Mouse (Mus musculus) stomach, embryonic 15.5 days (tissue): Measurements from ENCODE around the gene Cog6. TPM values are rescaled to one million over a fixed set of nuclear protein-coding genes. Genes with fewer than 3 reads are reported as not detected.
"Not testable (repeated sequence)": the region's sequence is repeated elsewhere in the genome, so short reads cannot be mapped to it uniquely, and the experiment has no call there.

Source experiments
- ATAC-seq: fragments of 200-750 bp; cut with Nextera tagmentation; 2 replicates; pipeline ENCODE4 v1.8.0; 2017; ENCODE audit warnings: low read depth, moderate number of reproducible peaks, moderate TSS enrichment; ENCODE audit not compliant: insufficient read depth, low FRiP score
- H3K27ac ChIP-seq: fragments of 300-500 bp; sonication (generic); 2 replicates; pipeline ENCODE4 v1.5.1; 2015; ENCODE audit warnings: mild to moderate bottlenecking, inconsistent platforms
- H3K27me3 ChIP-seq: fragments of 300-500 bp; sonication (generic); replicated peaks from 2 replicates; pipeline ENCODE4 v1.6.1; 2015; ENCODE audit warnings: inconsistent platforms
- H3K36me3 ChIP-seq: fragments of 300-500 bp; sonication (generic); 2 replicates; pipeline ENCODE4 v1.6.1; 2015; ENCODE audit warnings: inconsistent platforms
- H3K4me1 ChIP-seq: fragments of 300-500 bp; sonication (generic); 2 replicates; pipeline ENCODE4 v1.6.1; 2015; ENCODE audit warnings: inconsistent platforms
- H3K4me2 ChIP-seq: fragments of 300-500 bp; sonication (generic); 2 replicates; pipeline ENCODE4 v1.6.1; 2015; ENCODE audit warnings: mild to moderate bottlenecking, inconsistent platforms
- H3K4me3 ChIP-seq: fragments of 300-500 bp; sonication (generic); replicated peaks from 2 replicates; pipeline ENCODE4 v1.5.1; 2015; ENCODE audit warnings: inconsistent platforms
- H3K9ac ChIP-seq: fragments of 300-500 bp; sonication (generic); 2 replicates; pipeline ENCODE4 v1.6.1; 2015; ENCODE audit warnings: inconsistent platforms
- H3K9me3 ChIP-seq: fragments of 300-500 bp; sonication (generic); 2 replicates; pipeline ENCODE4 v1.6.1; 2016; ENCODE audit warnings: inconsistent platforms
- WGBS: fragments of 180-500 bp; shearing (Covaris S2); methylation state at CpG from one replicate; pipeline ENCODE4 v1.1.7; 2015; 5-methylcytosine and 5-hydroxymethylcytosine counted together
- polyA plus RNA-seq: library from polyadenylated mRNA; unstranded; fragments of >200 nt; fragmentation: Nextera tagmentation; extraction: Ambion mirVana; gene quantifications from 2 replicates; pipeline ENCODE4 v1.2.1, GENCODE M21; 2015

Cog6 gene
- polyA plus RNA-seq, 1 experiment from 2014 or later: 42.4 TPM

GRCm38 (mm10) chr3:52985508-52985941 lies 31.5 kb downstream of the Cog6 start:
- not testable (repeated sequence) for H3K9me3 ChIP-seq, H3K36me3 ChIP-seq, H3K4me1 ChIP-seq, H3K4me2 ChIP-seq, H3K9ac ChIP-seq, H3K27ac ChIP-seq, H3K4me3 ChIP-seq, H3K27me3 ChIP-seq
- peak; percentile 60; the same call in 1 of the 2 replicates for ATAC-seq
- WGBS: 63% methylated on average over 7 of the region's 7 CpGs

DNA sequence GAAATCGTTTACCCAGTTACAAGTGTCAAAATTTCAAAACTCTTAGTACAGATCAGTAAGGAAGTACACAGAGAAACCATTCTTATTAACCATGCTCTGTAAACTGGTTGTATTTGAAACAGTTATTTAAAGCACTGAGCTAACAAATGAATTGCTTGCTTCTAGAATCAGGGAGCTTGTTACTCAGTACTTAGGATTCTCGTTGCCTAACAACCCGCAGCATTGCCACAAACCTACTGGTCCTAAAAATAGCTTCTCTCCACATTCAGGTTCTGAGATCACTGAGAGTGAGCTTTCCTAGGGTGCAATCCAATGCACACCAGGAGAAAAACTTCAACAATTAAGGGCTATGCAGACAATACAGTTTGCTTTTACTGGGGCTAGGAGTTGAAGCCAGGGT lies 33.3 kb downstream of the Cog6 start:
- no peak overlapping the region for H3K27ac ChIP-seq
- H3K36me3 ChIP-seq: peaks cover 3% of the 10 kb centered on the region; the same call in 1 of the 2 replicates
- H3K9ac ChIP-seq: no peak overlapping the region
- H3K4me2 ChIP-seq: no peak overlapping the region
- ATAC-seq: no peak
- no peaks in the 10 kb centered on the region for H3K27me3 ChIP-seq
- H3K4me3 ChIP-seq: no peak overlapping the region
- H3K4me1 ChIP-seq: no peaks in the 10 kb centered on the region
- WGBS: 81% methylated on average over 3 of the region's 3 CpGs
- no peaks in the 10 kb centered on the region for H3K9me3 ChIP-seq

DNA sequence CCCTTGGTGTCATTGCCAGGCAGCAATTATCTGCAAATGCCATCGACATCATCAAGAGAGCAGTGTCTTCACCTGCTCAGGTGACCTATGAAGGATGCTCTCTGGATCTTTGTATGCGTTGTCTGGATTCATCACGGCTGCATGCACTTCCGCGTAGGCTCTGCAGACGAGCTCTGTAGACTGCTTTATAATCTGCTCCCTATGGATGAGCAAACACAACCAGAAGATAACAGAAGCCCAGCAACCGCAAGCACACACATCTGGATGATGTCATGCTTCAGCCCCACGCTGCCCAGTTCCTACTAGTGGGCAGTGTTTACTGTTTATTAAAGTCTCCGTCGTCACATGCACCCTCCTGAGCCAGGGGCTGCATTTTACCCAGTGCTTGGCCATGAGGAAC lies 34.0 kb downstream of the Cog6 start:
- no peaks in the 10 kb centered on the region for H3K9me3 ChIP-seq
- no peak overlapping the region for H3K4me2 ChIP-seq
- no peaks in the 10 kb centered on the region for H3K27me3 ChIP-seq
- H3K9ac ChIP-seq: no peak overlapping the region
- H3K4me1 ChIP-seq: no peaks in the 10 kb centered on the region
- ATAC-seq: no peak
- H3K4me3 ChIP-seq: no peak overlapping the region
- H3K36me3 ChIP-seq: no peaks in the 10 kb centered on the region
- 78% methylated on average over 10 of the region's 10 CpGs for WGBS
- H3K27ac ChIP-seq: no peak overlapping the region

DNA sequence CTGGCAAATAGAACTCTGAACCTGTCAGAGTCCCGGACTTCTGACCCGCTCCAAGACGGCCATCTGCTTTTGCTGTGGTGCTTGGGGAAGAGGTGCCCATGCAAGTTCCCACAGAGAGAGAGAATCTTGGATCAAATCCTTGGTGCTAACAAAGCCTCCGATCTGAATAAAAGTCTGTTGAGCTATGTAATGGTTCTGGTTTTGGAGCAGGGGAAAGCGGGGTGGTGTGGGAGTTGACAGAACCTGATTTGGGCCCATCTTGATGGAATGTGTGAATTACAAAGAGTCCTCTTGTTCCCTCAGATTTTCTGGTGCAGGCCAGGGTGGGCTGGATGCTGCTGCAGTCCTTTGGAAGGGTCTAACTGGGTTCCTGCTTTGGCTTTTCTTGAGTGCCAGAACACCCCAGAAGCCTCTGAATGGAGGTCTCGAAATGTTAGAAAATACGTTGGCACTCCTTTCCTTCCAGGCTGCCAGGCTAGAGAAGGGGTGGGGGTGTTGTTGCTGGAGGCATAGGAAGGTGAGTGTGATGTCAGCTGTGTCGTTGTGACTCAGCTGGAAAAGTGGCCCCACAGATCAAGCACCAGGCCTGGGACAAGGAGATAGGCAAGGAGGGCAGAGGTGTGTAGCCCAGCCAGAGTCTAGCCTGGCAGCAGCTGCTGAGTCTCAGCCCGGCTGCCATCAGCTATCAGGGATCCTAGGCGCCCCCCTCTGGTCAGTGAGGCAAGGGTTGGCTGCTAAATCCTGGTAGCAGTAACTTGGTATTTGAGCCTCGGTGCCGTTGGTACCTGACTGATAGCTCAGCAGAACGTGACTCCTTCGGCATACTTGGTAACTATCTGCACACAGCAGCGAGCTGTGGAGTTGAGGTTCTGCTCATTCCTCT lies 42.1 kb downstream of the Cog6 start:
- H3K27me3 ChIP-seq: no peaks in the 10 kb centered on the region
- H3K9me3 ChIP-seq: no peaks in the 10 kb centered on the region
- H3K4me2 ChIP-seq: no peak overlapping the region
- no peak overlapping the region for H3K27ac ChIP-seq
- no peaks in the 10 kb centered on the region for H3K4me1 ChIP-seq
- peak; percentile 47; the same call in 1 of the 2 replicates for ATAC-seq
- H3K4me3 ChIP-seq: no peak overlapping the region
- no peaks in the 10 kb centered on the region for H3K36me3 ChIP-seq
- H3K9ac ChIP-seq: no peak overlapping the region
- WGBS: 40% methylated on average over 15 of the region's 15 CpGs

DNA sequence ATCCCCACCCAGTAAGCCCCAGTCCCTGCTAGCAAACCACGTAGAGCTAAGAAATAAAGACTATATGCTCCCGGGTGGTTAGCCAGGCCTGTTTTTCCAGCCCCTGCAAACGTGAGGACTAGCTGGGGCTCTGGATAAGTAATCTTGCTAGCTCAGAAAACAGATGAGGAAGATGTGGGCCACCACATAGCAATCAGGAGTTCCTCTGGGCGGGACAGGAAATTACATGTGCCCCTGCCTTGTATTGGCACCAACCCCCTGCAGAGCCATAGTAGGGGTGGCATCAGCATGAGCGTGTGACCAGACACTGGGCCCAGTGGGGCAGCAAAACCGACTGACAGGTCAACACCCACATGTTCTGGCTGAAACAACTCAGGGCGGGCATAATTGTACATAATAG lies 44.1 kb downstream of the Cog6 start:
- H3K27me3 ChIP-seq: no peaks in the 10 kb centered on the region
- no peaks in the 10 kb centered on the region for H3K9me3 ChIP-seq
- H3K9ac ChIP-seq: no peak overlapping the region
- H3K4me2 ChIP-seq: no peak overlapping the region
- no peaks in the 10 kb centered on the region for H3K4me1 ChIP-seq
- no peak overlapping the region for H3K4me3 ChIP-seq
- H3K27ac ChIP-seq: no peak overlapping the region
- WGBS: 80% methylated on average over 7 of the region's 7 CpGs
- ATAC-seq: no peak
- H3K36me3 ChIP-seq: no peaks in the 10 kb centered on the region

DNA sequence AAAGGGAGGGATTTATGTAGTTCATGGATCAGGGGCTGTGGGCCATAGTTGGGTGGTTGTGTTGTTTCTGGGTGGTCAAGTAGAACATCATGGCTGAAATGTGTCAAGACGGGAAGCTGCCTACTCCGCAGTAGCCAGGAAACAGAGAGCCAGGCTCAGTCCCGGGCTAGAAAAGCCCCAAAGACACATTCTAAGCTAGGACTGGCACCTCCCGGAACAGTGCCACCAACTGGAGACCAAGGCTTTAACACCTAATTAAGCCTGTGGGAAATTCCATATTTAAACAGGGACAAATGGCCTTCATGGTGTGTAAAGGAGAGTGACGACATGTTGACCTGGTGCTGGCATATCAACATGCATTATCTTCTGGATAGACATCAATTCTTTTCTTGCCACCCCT lies 50.0 kb downstream of the Cog6 start:
- no peak overlapping the region for H3K4me3 ChIP-seq
- no peaks in the 10 kb centered on the region for H3K36me3 ChIP-seq
- ATAC-seq: no peak
- no peaks in the 10 kb centered on the region for H3K27me3 ChIP-seq
- no peaks in the 10 kb centered on the region for H3K9me3 ChIP-seq
- no peak overlapping the region for H3K9ac ChIP-seq
- no peak overlapping the region for H3K27ac ChIP-seq
- 87% methylated on average over 5 of the region's 5 CpGs for WGBS
- no peak overlapping the region for H3K4me2 ChIP-seq
- H3K4me1 ChIP-seq: no peaks in the 10 kb centered on the region

GRCm38 (mm10) chr3:52964206-52964605 lies 52.8 kb downstream of the Cog6 start:
- H3K9ac ChIP-seq: no peak overlapping the region
- H3K36me3 ChIP-seq: no peaks in the 10 kb centered on the region
- H3K4me3 ChIP-seq: no peak overlapping the region
- no peak overlapping the region for H3K27ac ChIP-seq
- no peaks in the 10 kb centered on the region for H3K4me1 ChIP-seq
- H3K4me2 ChIP-seq: no peak overlapping the region
- no peaks in the 10 kb centered on the region for H3K9me3 ChIP-seq
- H3K27me3 ChIP-seq: no peaks in the 10 kb centered on the region
- ATAC-seq: no peak
- WGBS: 60% methylated on average over 7 of the region's 7 CpGs

GRCm38 (mm10) chr3:52963441-52963840 lies 53.6 kb downstream of the Cog6 start:
- H3K9me3 ChIP-seq: no peaks in the 10 kb centered on the region
- ATAC-seq: no peak
- no peak overlapping the region for H3K27ac ChIP-seq
- H3K4me1 ChIP-seq: no peaks in the 10 kb centered on the region
- WGBS: 82% methylated on average over 8 of the region's 8 CpGs
- H3K4me3 ChIP-seq: no peak overlapping the region
- no peaks in the 10 kb centered on the region for H3K27me3 ChIP-seq
- H3K9ac ChIP-seq: no peak overlapping the region
- no peak overlapping the region for H3K4me2 ChIP-seq
- no peaks in the 10 kb centered on the region for H3K36me3 ChIP-seq

GRCm38 (mm10) chr3:52962391-52962790 lies 54.6 kb downstream of the Cog6 start:
- WGBS: 91% methylated on average over 14 of the region's 14 CpGs
- Histone ChIP-seq H3K4me1 (no peaks in the 10 kb centered on the region), H3K4me3 (no peak overlapping the region), H3K27ac (no peak overlapping the region), H3K9ac (no peak overlapping the region), H3K9me3 (no peaks in the 10 kb centered on the region), H3K36me3 (no peaks in the 10 kb centered on the region), H3K27me3 (no peaks in the 10 kb centered on the region), H3K4me2 (no peak overlapping the region)
- ATAC-seq: no peak

DNA sequence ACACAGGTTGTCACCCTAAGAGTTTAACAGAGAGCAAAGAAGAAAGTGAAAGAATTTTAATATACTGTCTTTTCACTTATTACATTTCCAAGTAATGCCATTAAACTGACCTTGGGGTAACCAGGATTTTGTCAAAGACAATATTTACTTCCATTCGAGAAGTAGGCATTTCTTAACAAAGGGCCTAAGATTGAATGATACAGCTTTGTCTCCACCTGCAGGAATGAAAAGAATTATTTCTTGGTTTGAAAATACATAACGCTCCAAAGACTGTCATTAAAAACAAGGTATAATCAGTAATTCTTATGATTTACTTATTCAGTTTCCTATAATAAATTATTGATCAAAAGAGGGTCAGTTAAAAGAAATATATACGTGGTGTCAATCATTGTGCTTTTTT lies 55.4 kb downstream of the Cog6 start:
- no peak for ATAC-seq
- WGBS: 55% methylated on average over 3 of the region's 3 CpGs
- Histone ChIP-seq H3K4me1 (no peaks in the 10 kb centered on the region), H3K9ac (no peak overlapping the region), H3K9me3 (no peaks in the 10 kb centered on the region), H3K4me3 (no peak overlapping the region), H3K27ac (no peak overlapping the region), H3K27me3 (no peaks in the 10 kb centered on the region), H3K36me3 (no peaks in the 10 kb centered on the region), H3K4me2 (no peak overlapping the region)

DNA sequence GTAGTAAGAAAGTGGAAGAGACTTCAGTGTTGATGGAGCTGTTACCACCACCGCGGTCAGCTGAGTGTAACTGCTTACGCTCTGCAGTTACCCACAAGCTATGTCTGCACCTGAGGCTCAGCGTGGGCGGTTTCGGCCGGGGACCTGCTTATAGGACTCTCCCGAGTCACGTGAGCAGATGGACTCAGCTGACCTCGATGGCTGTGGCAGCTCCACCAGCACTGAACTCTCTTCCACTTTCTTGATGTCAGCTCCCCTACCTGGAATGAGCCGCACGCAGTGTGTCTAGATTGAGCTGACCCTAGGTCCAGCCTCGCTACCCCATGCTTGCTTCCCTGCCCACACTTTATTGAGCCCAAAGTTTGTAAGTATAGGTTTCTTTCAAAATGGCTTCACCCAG lies 56.1 kb downstream of the Cog6 start:
- 94% methylated on average over 13 of the region's 13 CpGs for WGBS
- no peak overlapping the region for H3K9ac ChIP-seq
- no peaks in the 10 kb centered on the region for H3K36me3 ChIP-seq
- H3K4me3 ChIP-seq: no peak overlapping the region
- ATAC-seq: no peak
- H3K4me1 ChIP-seq: no peaks in the 10 kb centered on the region
- no peaks in the 10 kb centered on the region for H3K27me3 ChIP-seq
- H3K27ac ChIP-seq: no peak overlapping the region
- H3K9me3 ChIP-seq: no peaks in the 10 kb centered on the region
- no peak overlapping the region for H3K4me2 ChIP-seq

DNA sequence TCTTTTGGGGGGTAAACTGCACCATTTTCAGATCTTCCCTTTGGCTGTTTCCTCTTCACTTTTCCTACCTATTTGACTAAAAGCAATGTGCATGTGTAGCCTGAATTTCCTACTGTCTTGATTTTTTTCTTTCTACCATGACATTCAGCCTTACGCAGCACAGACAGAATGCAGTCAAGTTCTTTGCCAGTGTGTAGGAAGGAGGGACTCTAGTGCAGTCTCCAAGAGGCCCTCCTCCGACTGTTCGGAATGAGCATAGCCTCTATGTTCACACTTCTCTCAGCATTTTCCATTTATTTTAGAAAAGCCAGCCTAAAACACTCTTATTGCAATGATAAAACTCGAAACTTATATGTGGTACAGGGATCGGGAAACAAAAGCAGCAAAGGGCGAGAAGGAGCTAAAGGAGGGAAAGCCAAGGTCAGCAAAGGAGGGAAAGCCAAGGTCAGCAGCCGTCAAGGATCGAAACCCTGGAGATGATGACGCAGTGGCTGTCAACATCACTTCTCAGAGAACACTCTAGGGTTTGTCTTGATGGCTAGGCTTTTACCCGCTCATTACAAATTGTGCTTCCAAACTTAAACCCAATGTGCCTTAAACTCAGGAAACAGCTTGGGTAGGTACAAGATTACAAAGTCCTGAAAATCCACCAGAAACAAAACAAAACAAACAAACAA lies 58.5 kb downstream of the Cog6 start:
- Histone ChIP-seq H3K36me3 (no peaks in the 10 kb centered on the region), H3K9ac (no peak overlapping the region), H3K4me3 (no peak overlapping the region), H3K4me1 (peaks cover 6% of the 10 kb centered on the region), H3K9me3 (no peaks in the 10 kb centered on the region), H3K4me2 (no peak overlapping the region), H3K27ac (no peak overlapping the region), H3K27me3 (no peaks in the 10 kb centered on the region)
- no peak for ATAC-seq
- 79% methylated on average over 10 of the region's 10 CpGs for WGBS
